Mouse (Mus musculus): Measurements from ENCODE around the gene Wrap53. TPM values are rescaled to one million over a fixed set of nuclear protein-coding genes. Genes with fewer than 3 reads are reported as not detected.

The Wrap53 gene
- total and polyA plus RNA-seq, 2 experiments from 2014 or later = 7.8 to 18.7 TPM

DNA sequence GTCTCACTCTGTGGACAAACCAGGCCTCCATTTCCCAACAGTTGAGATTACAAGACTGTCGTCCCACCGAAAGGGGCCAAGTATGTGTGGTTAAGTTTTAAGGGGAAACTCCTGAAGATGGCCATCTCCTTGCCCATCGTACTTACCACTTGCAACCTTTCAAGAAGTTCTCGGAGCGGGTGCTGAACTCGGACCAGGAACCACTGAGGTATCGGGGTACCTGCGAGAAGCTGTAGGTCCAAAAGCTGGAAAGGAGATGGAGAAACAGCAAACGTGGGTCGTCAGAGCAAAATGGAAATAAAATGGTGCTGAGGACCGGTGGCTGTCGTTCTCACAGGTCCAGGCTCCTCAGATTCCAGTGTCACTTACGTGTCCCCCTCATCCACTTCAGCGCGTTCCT is 1.8 kb downstream of the Wrap53 start:
- Histone ChIP-seq H3K27me3 (ENCODE audit: control insufficient read depth, insufficient read depth, low read length) (no peaks in the 10 kb centered on the region), H3K27ac (ENCODE audit: low read depth) (no peak overlapping the region), H3K4me1 (ENCODE audit: control insufficient read depth, insufficient read depth) (peaks cover 20% of the 10 kb centered on the region; the same call in 1 of the 2 replicates), H3K36me3 (replicated peaks; ENCODE audit: control insufficient read depth, insufficient read depth, low read length) (no peaks in the 10 kb centered on the region; the same call in 1 of the 2 replicates), H3K4me3 (ENCODE audit: low read depth, low read length) (peak overlapping the region; percentile 72), H3K4me2 (ENCODE audit: low read depth, low read length) (peak overlapping the region; percentile 93), H3K9ac (replicated peaks; ENCODE audit: low read depth, low read length) (peak overlapping the region; percentile 64), H3K9me3 (replicated peaks; ENCODE audit: control insufficient read depth, low read length) (no peaks in the 10 kb centered on the region)
- ATAC-seq (ENCODE audit: insufficient read depth, low read depth) = no peak
- no peak for DNase-seq (ENCODE audit: low spot score)
- TF ChIP-seq EP300 (IDR thresholded peaks at IDR 0.05; ENCODE audit: low read depth) (no peak), CTCF (IDR thresholded peaks at IDR 0.05; ENCODE audit: low read depth) (no peak)
- WGBS = 12% methylated on average over 15 of the region's 15 CpGs

DNA sequence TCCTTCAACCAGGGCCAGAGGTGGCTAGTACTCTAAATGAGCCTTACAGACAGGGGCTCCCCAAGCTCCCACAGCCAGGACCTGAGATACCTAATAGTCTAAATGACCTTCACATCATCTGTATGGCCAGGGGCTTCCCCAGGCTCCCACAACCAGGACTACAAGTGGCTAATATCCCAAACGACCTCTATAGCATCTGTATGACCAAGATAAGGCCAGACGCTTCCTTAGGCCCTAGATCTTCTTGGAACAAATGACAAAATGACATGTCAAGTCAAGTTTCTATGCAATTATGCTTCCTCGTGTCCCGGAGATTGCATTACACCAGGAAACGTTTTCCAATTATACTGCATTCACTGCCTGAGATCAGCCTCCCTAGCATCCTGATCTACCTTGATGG is 3.7 kb downstream of the Wrap53 start:
- WGBS = 58% methylated on average over 5 of the region's 5 CpGs
- no peak overlapping the region for H3K4me3 ChIP-seq (ENCODE audit: low read depth, low read length)
- H3K4me1 ChIP-seq (ENCODE audit: control insufficient read depth, insufficient read depth) = peaks cover 13% of the 10 kb centered on the region; the same call in 1 of the 2 replicates
- no peaks in the 10 kb centered on the region for H3K9me3 ChIP-seq (replicated peaks; ENCODE audit: control insufficient read depth, low read length)
- H3K4me2 ChIP-seq (ENCODE audit: low read depth, low read length) = no peak overlapping the region
- no peak for TF ChIP-seq EP300 (IDR thresholded peaks at IDR 0.05; ENCODE audit: low read depth)
- TF ChIP-seq CTCF (IDR thresholded peaks at IDR 0.05; ENCODE audit: low read depth) = no peak
- H3K27me3 ChIP-seq (ENCODE audit: control insufficient read depth, insufficient read depth, low read length) = no peaks in the 10 kb centered on the region
- ATAC-seq (ENCODE audit: insufficient read depth, low read depth) (no peak), DNase-seq (ENCODE audit: low spot score) (no peak)
- no peak overlapping the region for H3K27ac ChIP-seq (ENCODE audit: low read depth)
- H3K9ac ChIP-seq (replicated peaks; ENCODE audit: low read depth, low read length) = no peak overlapping the region
- no peaks in the 10 kb centered on the region; the same call in 1 of the 2 replicates for H3K36me3 ChIP-seq (replicated peaks; ENCODE audit: control insufficient read depth, insufficient read depth, low read length)

DNA sequence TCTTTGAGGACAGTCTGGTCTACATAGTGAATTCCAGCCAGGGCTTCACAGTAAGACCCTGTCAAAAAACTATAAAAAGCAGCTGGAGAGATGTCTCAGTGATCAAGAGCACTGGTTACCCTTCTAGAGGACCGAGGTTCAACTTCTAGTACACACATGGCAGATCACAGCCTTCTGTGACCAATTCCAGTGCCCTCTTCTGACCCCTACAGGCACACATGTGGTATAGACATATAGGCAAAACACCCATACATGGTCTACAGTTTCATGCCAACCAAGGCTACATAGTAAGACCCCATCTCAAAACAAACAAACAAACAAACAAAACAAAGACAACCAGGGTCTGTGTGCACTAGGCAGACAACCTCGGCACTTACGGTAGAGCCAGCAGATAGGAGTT is 4.8 kb downstream of the Wrap53 start:
- Histone ChIP-seq H3K4me1 (ENCODE audit: control insufficient read depth, insufficient read depth) (peaks cover 13% of the 10 kb centered on the region; the same call in 1 of the 2 replicates), H3K4me3 (ENCODE audit: low read depth, low read length) (no peak overlapping the region), H3K27me3 (ENCODE audit: control insufficient read depth, insufficient read depth, low read length) (no peaks in the 10 kb centered on the region), H3K36me3 (replicated peaks; ENCODE audit: control insufficient read depth, insufficient read depth, low read length) (peaks cover 9% of the 10 kb centered on the region), H3K4me2 (ENCODE audit: low read depth, low read length) (no peak overlapping the region), H3K27ac (ENCODE audit: low read depth) (no peak overlapping the region), H3K9me3 (replicated peaks; ENCODE audit: control insufficient read depth, low read length) (no peaks in the 10 kb centered on the region), H3K9ac (replicated peaks; ENCODE audit: low read depth, low read length) (no peak overlapping the region)
- WGBS = 50% methylated on average over 3 of the region's 3 CpGs
- TF ChIP-seq EP300 (IDR thresholded peaks at IDR 0.05; ENCODE audit: low read depth) (no peak), CTCF (IDR thresholded peaks at IDR 0.05; ENCODE audit: low read depth) (peak; percentile 63)
- ATAC-seq (ENCODE audit: insufficient read depth, low read depth) = no peak
- peak; percentile 61 for DNase-seq (ENCODE audit: low spot score)

DNA sequence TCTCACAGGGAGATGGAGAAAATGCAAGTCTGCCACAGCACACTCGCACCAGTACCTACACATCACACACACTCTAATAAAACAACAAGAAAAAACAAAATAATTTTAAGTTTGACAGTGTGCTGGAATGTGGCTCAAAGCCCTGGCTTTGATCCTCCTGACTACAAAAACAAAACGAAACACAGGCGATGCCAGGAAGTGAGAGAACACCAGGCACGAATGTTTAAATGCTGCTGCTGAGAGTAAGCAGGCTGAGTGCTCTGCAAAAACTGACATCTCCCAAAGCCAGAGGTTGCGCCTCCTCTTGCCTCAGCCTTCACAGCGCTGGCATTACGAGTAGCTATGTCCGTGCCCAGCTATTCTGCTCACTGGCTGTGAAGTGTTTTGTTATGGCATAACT is 14.9 kb downstream of the Wrap53 start:
- 78% methylated on average over 8 of the region's 8 CpGs for WGBS

DNA sequence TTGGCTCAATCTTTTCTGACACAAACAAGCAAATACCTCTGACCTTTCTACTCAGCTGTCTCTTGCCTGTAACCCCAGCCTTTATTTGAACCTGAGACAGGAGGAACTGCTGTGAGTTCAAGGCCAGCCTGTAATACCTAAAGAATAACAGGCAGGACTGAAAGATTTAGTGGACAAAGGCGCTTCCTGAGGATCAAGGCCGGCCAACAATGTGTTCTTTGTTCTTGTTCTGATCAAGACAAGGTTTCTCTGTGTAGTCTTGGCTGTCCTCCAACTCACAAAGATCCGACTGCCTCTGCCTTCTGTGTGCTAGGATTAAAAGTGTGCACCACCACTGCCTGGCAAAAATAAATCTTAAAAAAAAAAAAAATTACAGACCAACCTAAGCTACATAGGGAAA is 15.7 kb downstream of the Wrap53 start:
- Histone ChIP-seq H3K36me3 (replicated peaks; ENCODE audit: control insufficient read depth, insufficient read depth, low read length) (peaks cover 39% of the 10 kb centered on the region), H3K9ac (replicated peaks; ENCODE audit: low read depth, low read length) (no peak overlapping the region), H3K27ac (ENCODE audit: low read depth) (no peak overlapping the region), H3K4me2 (ENCODE audit: low read depth, low read length) (no peak overlapping the region), H3K9me3 (replicated peaks; ENCODE audit: control insufficient read depth, low read length) (no peaks in the 10 kb centered on the region), H3K4me1 (ENCODE audit: control insufficient read depth, insufficient read depth) (0 out of 2 replicates have a peak, but pooled peaks cover 12% of the 10 kb centered on the region), H3K4me3 (ENCODE audit: low read depth, low read length) (no peak overlapping the region), H3K27me3 (ENCODE audit: control insufficient read depth, insufficient read depth, low read length) (no peaks in the 10 kb centered on the region)
- no peak for TF ChIP-seq EP300 (IDR thresholded peaks at IDR 0.05; ENCODE audit: low read depth)
- no peak for TF ChIP-seq CTCF (IDR thresholded peaks at IDR 0.05; ENCODE audit: low read depth)
- ATAC-seq (ENCODE audit: insufficient read depth, low read depth) = no peak
- DNase-seq (ENCODE audit: low spot score) = no peak
- 54% methylated on average over 3 of the region's 3 CpGs for WGBS

More for the DNA sequence above, 14.9 kb downstream of the Wrap53 start:
- Histone ChIP-seq H3K27ac (ENCODE audit: low read depth) (no peak overlapping the region), H3K4me1 (ENCODE audit: control insufficient read depth, insufficient read depth) (0 out of 2 replicates have a peak, but pooled peaks cover 12% of the 10 kb centered on the region), H3K4me2 (ENCODE audit: low read depth, low read length) (no peak overlapping the region), H3K27me3 (ENCODE audit: control insufficient read depth, insufficient read depth, low read length) (no peaks in the 10 kb centered on the region), H3K36me3 (replicated peaks; ENCODE audit: control insufficient read depth, insufficient read depth, low read length) (peaks cover 47% of the 10 kb centered on the region), H3K9me3 (replicated peaks; ENCODE audit: control insufficient read depth, low read length) (no peaks in the 10 kb centered on the region), H3K4me3 (ENCODE audit: low read depth, low read length) (no peak overlapping the region), H3K9ac (replicated peaks; ENCODE audit: low read depth, low read length) (no peak overlapping the region)
- TF ChIP-seq EP300 (IDR thresholded peaks at IDR 0.05; ENCODE audit: low read depth) (no peak), CTCF (IDR thresholded peaks at IDR 0.05; ENCODE audit: low read depth) (no peak)
- DNase-seq (ENCODE audit: low spot score) (no peak), ATAC-seq (ENCODE audit: insufficient read depth, low read depth) (no peak)

DNA sequence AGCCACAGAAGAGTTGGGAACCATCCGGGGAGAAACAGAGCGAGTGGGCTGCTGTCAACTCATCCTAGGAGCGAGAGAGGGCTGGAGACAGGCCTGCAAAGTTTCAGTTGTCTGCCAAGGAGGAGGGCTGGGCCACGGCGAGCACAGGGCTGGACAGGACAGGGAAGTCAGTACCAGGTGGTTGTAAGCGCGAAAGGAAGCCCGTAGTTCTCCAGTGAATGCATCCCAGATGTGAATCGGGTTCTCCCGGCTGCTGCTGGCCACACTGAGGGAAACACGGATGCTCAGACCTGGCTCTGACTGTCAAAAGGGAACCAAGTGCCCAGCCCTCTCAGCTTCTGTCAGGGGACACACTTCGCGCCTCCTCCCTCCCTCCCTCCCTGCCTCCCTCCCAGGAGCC is 16.7 kb downstream of the Wrap53 start:
- Histone ChIP-seq H3K9ac (replicated peaks; ENCODE audit: low read depth, low read length) (no peak overlapping the region; the same call in 1 of the 2 replicates), H3K27ac (ENCODE audit: low read depth) (no peak overlapping the region), H3K36me3 (replicated peaks; ENCODE audit: control insufficient read depth, insufficient read depth, low read length) (peaks cover 39% of the 10 kb centered on the region), H3K4me3 (ENCODE audit: low read depth, low read length) (no peak overlapping the region), H3K4me2 (ENCODE audit: low read depth, low read length) (no peak overlapping the region), H3K27me3 (ENCODE audit: control insufficient read depth, insufficient read depth, low read length) (no peaks in the 10 kb centered on the region), H3K9me3 (replicated peaks; ENCODE audit: control insufficient read depth, low read length) (no peaks in the 10 kb centered on the region), H3K4me1 (ENCODE audit: control insufficient read depth, insufficient read depth) (0 out of 2 replicates have a peak, but pooled peaks cover 12% of the 10 kb centered on the region)
- no peak for ATAC-seq (ENCODE audit: insufficient read depth, low read depth)
- TF ChIP-seq CTCF (IDR thresholded peaks at IDR 0.05; ENCODE audit: low read depth) = no peak
- TF ChIP-seq EP300 (IDR thresholded peaks at IDR 0.05; ENCODE audit: low read depth) = no peak
- WGBS = 58% methylated on average over 13 of the region's 13 CpGs
- no peak for DNase-seq (ENCODE audit: low spot score)

All from heart, postnatal 0 days (tissue).